In the genomic region with DNA sequence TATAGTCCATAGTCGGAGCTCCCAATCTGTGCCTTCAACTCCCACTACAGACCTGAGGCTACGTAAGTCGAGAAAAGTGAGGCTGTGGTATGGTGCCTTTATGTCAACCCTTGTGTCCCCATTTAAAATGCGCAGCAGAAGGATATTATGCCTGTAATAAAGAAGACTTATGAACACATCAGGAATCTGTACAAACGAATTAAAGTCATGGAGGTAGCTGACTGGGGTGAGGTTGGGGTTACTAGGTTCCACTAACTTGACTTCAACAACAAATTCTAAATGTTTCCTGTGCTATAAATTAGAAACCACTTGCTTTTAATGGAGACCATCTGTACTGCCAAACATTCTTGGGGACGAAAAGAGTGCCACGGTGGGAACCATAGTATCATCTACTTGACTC, we compare ENCODE assay signal across 22 mouse cellular contexts.
A peak's percentile ranks its signal among the peaks of the same experiment; 100 is the strongest.
DNase-seq lines count a peak whose midpoint lies in the region; ATAC-seq and TF ChIP-seq lines count a peak whose summit lies in the region.
"Had no signal": no experiment of that assay in that cellular context is flagged by ENCODE, and none has a peak within 500 bp of the region (broad histone marks: within the 10 kb centered on the region; RNA-seq: fewer than 3 reads in every experiment).

No protein-coding gene starts in this region.

- H3K9me3 ChIP-seq in kidney, postnatal 0 days (replicated peaks; ENCODE audit: low read length) = no peaks in the 10 kb centered on the region
- H3K9me3 ChIP-seq: forebrain, embryonic 10.5 days; forebrain, embryonic 13.5 days; hindbrain, embryonic 12.5 days; hindbrain, embryonic 15.5 days; intestine, embryonic 15.5 days had no signal

- no peak overlapping the region for H3K9ac ChIP-seq in kidney, postnatal 0 days (ENCODE audit: low read depth, low read length)
- H3K9ac ChIP-seq: forebrain, embryonic 13.5 days; hindbrain, embryonic 12.5 days; hindbrain, embryonic 15.5 days; intestine, embryonic 15.5 days had no signal

- no peak for ATAC-seq in kidney, postnatal 0 days (replicated peaks; ENCODE audit: low FRiP score, low read depth)
- ATAC-seq: activated CD4-positive, CD25-positive, alpha-beta regulatory T cell, adult 4 months; forebrain, embryonic 13.5 days; forebrain, embryonic 16.5 days; intestine, embryonic 15.5 days had no signal

- H3K27ac ChIP-seq in kidney, postnatal 0 days = no peak overlapping the region
- H3K27ac ChIP-seq: forebrain, embryonic 10.5 days; forebrain, embryonic 13.5 days; gastrocnemius, adult 2 months; hindbrain, embryonic 12.5 days; hindbrain, embryonic 15.5 days; intestine, embryonic 15.5 days had no signal

- no peak for TF ChIP-seq CTCF in kidney, postnatal 0 days (IDR thresholded peaks at IDR 0.05; ENCODE audit: low read depth)

- no peaks in the 10 kb centered on the region for H3K27me3 ChIP-seq in kidney, postnatal 0 days (ENCODE audit: insufficient read depth, low read length)
- H3K27me3 ChIP-seq: forebrain, embryonic 13.5 days; hindbrain, embryonic 12.5 days; hindbrain, embryonic 15.5 days; intestine, embryonic 15.5 days had no signal

- 39% methylated on average over 7 of the region's 7 CpGs for WGBS in kidney, postnatal 0 days

- peak; percentile 14 for DNase-seq in embryo, embryonic 10.5 days (ENCODE audit: low spot score)
- DNase-seq in embryo, embryonic 9.5 days (ENCODE audit: extremely low spot score) = no peak
- DNase-seq in kidney, postnatal 0 days (ENCODE audit: low spot score) = peak; percentile 40
- DNase-seq in kidney, postnatal 14 days = no peak
- DNase-seq in mesoderm, embryonic 11.5 days (ENCODE audit: low read depth, low spot score) = peak; percentile 24
- DNase-seq in cerebellum, postnatal 25 days = no peak
- DNase-seq: adrenal gland, adult 8-10 months; adrenal gland, postnatal 25 days; cerebellum, adult 11-12 months; cerebellum, adult 8-10 months; cerebellum, postnatal 10 days; gastrocnemius, adult 2 months; gastrocnemius, postnatal 14 days; heart, adult 11 months had no signal

- no peaks in the 10 kb centered on the region for H3K36me3 ChIP-seq in kidney, postnatal 0 days (ENCODE audit: insufficient read depth, low read length)
- H3K36me3 ChIP-seq: forebrain, embryonic 10.5 days; hindbrain, embryonic 12.5 days; hindbrain, embryonic 15.5 days; intestine, embryonic 15.5 days had no signal

- H3K4me2 ChIP-seq in kidney, postnatal 0 days (ENCODE audit: low read length) = no peak overlapping the region
- H3K4me2 ChIP-seq: forebrain, embryonic 13.5 days; heart, embryonic 11.5 days; hindbrain, embryonic 12.5 days; hindbrain, embryonic 15.5 days; intestine, embryonic 15.5 days had no signal

- no peaks in the 10 kb centered on the region for H3K4me1 ChIP-seq in kidney, postnatal 0 days (replicated peaks; ENCODE audit: insufficient read depth, low read length)
- H3K4me1 ChIP-seq: forebrain, embryonic 10.5 days; forebrain, embryonic 13.5 days; hindbrain, embryonic 12.5 days; hindbrain, embryonic 15.5 days; intestine, embryonic 15.5 days had no signal

- H3K4me3 ChIP-seq in kidney, postnatal 0 days (replicated peaks; ENCODE audit: low read depth, low read length) = no peak overlapping the region
- H3K4me3 ChIP-seq: forebrain, embryonic 10.5 days; forebrain, embryonic 13.5 days; gastrocnemius, adult 2 months; hindbrain, embryonic 12.5 days; hindbrain, embryonic 15.5 days; intestine, embryonic 15.5 days had no signal

Comparison
In these comparisons a context has a peak if more than half of its experiments do, and no peak if none do; other contexts are left out.
1. DNase-seq: peak in embryo, embryonic 10.5 days (single experiment), kidney, postnatal 0 days (single experiment) and mesoderm, embryonic 11.5 days (single experiment); none in embryo, embryonic 9.5 days (single experiment), kidney, postnatal 14 days (single experiment) and cerebellum, postnatal 25 days (0 of 2).